Mouse (Mus musculus) midbrain, embryonic 10.5 days (tissue): ENCODE results near the gene Zc2hc1c. TPM values are rescaled to one million over a fixed set of nuclear protein-coding genes. Genes with fewer than 3 reads are reported as not detected.
A peak's percentile ranks its signal among the peaks of the same experiment; 100 is the strongest.

ENCODE experiments used
- DNase-seq: peaks from one replicate; pipeline ENCODE4 v3.0.0-alpha.2; 2017; ENCODE audit warnings: low spot score
- H3K27ac ChIP-seq: fragments of 300-500 bp; sonication (generic); replicated peaks from 2 replicates; pipeline ENCODE4 v1.5.1; 2016; ENCODE audit warnings: mild to moderate bottlenecking
- H3K27me3 ChIP-seq: fragments of 300-500 bp; sonication (generic); 2 replicates; pipeline ENCODE4 v1.6.1; 2016; ENCODE audit warnings: low read depth, mild to moderate bottlenecking; ENCODE audit not compliant: poor library complexity, severe bottlenecking
- H3K36me3 ChIP-seq: fragments of 300-500 bp; sonication (generic); 2 replicates; pipeline ENCODE4 v1.6.1; 2016; ENCODE audit warnings: mild to moderate bottlenecking, moderate library complexity
- H3K4me1 ChIP-seq: fragments of 300-500 bp; sonication (generic); 2 replicates; pipeline ENCODE4 v1.6.1; 2016
- H3K4me3 ChIP-seq: fragments of 300-500 bp; sonication (generic); 2 replicates; pipeline ENCODE4 v1.5.1; 2016; ENCODE audit warnings: mild to moderate bottlenecking, moderate library complexity
- H3K9me3 ChIP-seq: fragments of 300-500 bp; sonication (generic); replicated peaks from 2 replicates; pipeline ENCODE4 v1.6.1; 2016; ENCODE audit warnings: mild to moderate bottlenecking
- WGBS: fragments of 180-500 bp; shearing (Covaris S2); methylation state at CpG from one replicate; pipeline ENCODE4 v1.1.7; 2016; 5-methylcytosine and 5-hydroxymethylcytosine counted together
- polyA plus RNA-seq: library from polyadenylated mRNA; unstranded; fragments of >200 nt; fragmentation: Nextera tagmentation; extraction: Ambion mirVana; gene quantifications from 2 replicates; pipeline ENCODE4 v1.2.1, GENCODE M21; 2016

The Zc2hc1c gene
- polyA plus RNA-seq, result 1.2 and 1.5 TPM in 2 replicates

GRCm38 (mm10) chr12:85288486-85289156, at the start of gene Zc2hc1c:
Gene Zc2hc1c (plus strand): TSS chr12:85288591.
- Histone ChIP-seq H3K27me3 (peaks cover 28% of the 10 kb centered on the region), H3K4me3 (peak within 1 kb of the TSS; percentile 65), H3K9me3 (no peaks in the 10 kb centered on the region), H3K27ac (peak within 1 kb of the TSS; percentile 81), H3K4me1 (peaks cover 22% of the 10 kb centered on the region), H3K36me3 (no peaks in the 10 kb centered on the region)
- DNase-seq, result peak; percentile 94
- 2% methylated on average over 31 of the region's 31 CpGs for WGBS

GRCm38 (mm10) chr12:85252083-85252482, 36.3 kb upstream of the Zc2hc1c start:
- H3K4me3 ChIP-seq, result no peak overlapping the region
- 88% methylated on average over 3 of the region's 3 CpGs for WGBS
- H3K36me3 ChIP-seq, result peaks cover 12% of the 10 kb centered on the region; the same call in 1 of the 2 replicates
- H3K4me1 ChIP-seq, result 0 out of 2 replicates have a peak, but pooled peaks cover 4% of the 10 kb centered on the region
- H3K9me3 ChIP-seq, result no peaks in the 10 kb centered on the region; the same call in 1 of the 2 replicates
- DNase-seq, result no peak
- H3K27ac ChIP-seq, result no peak overlapping the region
- H3K27me3 ChIP-seq, result no peaks in the 10 kb centered on the region

- no peaks in the 10 kb centered on the region for H3K4me1 ChIP-seq
- no peak for DNase-seq
- 77% methylated on average over 7 of the region's 7 CpGs for WGBS
- no peak overlapping the region for H3K4me3 ChIP-seq
- H3K27ac ChIP-seq, result no peak overlapping the region
- H3K27me3 ChIP-seq, result no peaks in the 10 kb centered on the region
- H3K36me3 ChIP-seq, result 0 out of 2 replicates have a peak, but pooled peaks cover 3% of the 10 kb centered on the region
- H3K9me3 ChIP-seq, result no peaks in the 10 kb centered on the region
Measured at GRCm38 (mm10) chr12:85256074-85256751, 32.2 kb upstream of the Zc2hc1c start.

- DNase-seq, result no peak
- 87% methylated on average over 7 of the region's 7 CpGs for WGBS
- Histone ChIP-seq H3K27ac (no peak overlapping the region), H3K36me3 (0 out of 2 replicates have a peak, but pooled peaks cover 3% of the 10 kb centered on the region), H3K9me3 (no peaks in the 10 kb centered on the region), H3K4me3 (no peak overlapping the region), H3K27me3 (no peaks in the 10 kb centered on the region), H3K4me1 (no peaks in the 10 kb centered on the region)
Measured at GRCm38 (mm10) chr12:85257008-85257639, 31.3 kb upstream of the Zc2hc1c start.

GRCm38 (mm10) chr12:85262489-85262888, 25.9 kb upstream of the Zc2hc1c start:
- Histone ChIP-seq H3K4me3 (no peak overlapping the region), H3K4me1 (no peaks in the 10 kb centered on the region), H3K27me3 (no peaks in the 10 kb centered on the region), H3K9me3 (no peaks in the 10 kb centered on the region), H3K27ac (no peak overlapping the region), H3K36me3 (0 out of 2 replicates have a peak, but pooled peaks cover 6% of the 10 kb centered on the region)
- no peak for DNase-seq
- WGBS, result 71% methylated on average over 10 of the region's 10 CpGs

DNA sequence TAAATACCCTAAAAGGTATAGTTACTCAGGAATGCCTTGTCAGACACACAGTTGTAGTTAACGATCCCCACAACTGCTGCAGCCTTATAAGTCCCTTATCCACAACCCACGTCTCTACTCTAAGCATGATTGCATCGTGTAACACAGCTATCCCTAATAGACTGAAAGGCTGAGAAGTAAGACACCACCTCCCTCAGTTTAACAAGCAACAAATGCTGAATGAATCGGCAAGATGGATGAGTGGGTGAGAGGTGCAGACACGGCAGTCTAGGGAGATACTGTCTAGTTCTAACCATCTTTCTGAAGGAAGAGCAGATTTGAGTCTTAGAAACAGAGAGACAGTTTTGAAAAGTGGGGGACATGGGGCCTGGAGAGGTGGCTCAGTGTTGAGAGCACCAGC, 25.2 kb upstream of the Zc2hc1c start:
- 89% methylated on average over 5 of the region's 5 CpGs for WGBS
- Histone ChIP-seq H3K9me3 (no peaks in the 10 kb centered on the region; the same call in 1 of the 2 replicates), H3K4me3 (no peak overlapping the region), H3K27ac (no peak overlapping the region), H3K4me1 (no peaks in the 10 kb centered on the region), H3K27me3 (no peaks in the 10 kb centered on the region), H3K36me3 (peaks cover 9% of the 10 kb centered on the region; the same call in 1 of the 2 replicates)
- DNase-seq, result no peak

GRCm38 (mm10) chr12:85264531-85264930, 23.9 kb upstream of the Zc2hc1c start:
- no peak overlapping the region for H3K4me3 ChIP-seq
- no peaks in the 10 kb centered on the region for H3K27me3 ChIP-seq
- DNase-seq, result no peak
- no peaks in the 10 kb centered on the region for H3K4me1 ChIP-seq
- 94% methylated on average over 8 of the region's 8 CpGs for WGBS
- H3K36me3 ChIP-seq, result peaks cover 17% of the 10 kb centered on the region; the same call in 1 of the 2 replicates
- no peak overlapping the region for H3K27ac ChIP-seq
- no peaks in the 10 kb centered on the region; the same call in 1 of the 2 replicates for H3K9me3 ChIP-seq

DNA sequence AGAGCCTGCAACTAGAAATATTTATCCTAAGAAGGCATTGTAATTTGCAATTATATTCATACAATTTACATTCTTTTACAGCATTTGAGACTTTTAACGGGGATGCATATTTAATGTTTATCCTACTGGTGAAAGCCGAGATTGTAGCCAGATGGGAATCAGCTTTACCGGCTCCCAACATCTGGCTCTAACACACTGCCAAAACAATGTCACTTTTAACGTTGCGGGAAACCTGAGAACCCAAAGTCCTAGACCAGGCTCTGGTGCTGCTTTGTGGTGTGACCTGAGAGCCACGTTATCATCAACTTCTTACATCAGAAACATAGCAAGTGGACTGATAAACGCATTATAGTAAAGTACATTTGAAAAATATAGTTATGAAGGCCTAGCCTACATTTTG, 23.5 kb upstream of the Zc2hc1c start:
- H3K36me3 ChIP-seq, result peaks cover 17% of the 10 kb centered on the region; the same call in 1 of the 2 replicates
- H3K9me3 ChIP-seq, result no peaks in the 10 kb centered on the region; the same call in 1 of the 2 replicates
- WGBS, result 71% methylated on average over 7 of the region's 7 CpGs
- no peak for DNase-seq
- peaks cover 2% of the 10 kb centered on the region for H3K4me1 ChIP-seq
- no peaks in the 10 kb centered on the region for H3K27me3 ChIP-seq
- no peak overlapping the region for H3K4me3 ChIP-seq
- H3K27ac ChIP-seq, result no peak overlapping the region

GRCm38 (mm10) chr12:85266248-85266647, 22.1 kb upstream of the Zc2hc1c start:
- DNase-seq, result no peak
- H3K27me3 ChIP-seq, result no peaks in the 10 kb centered on the region
- H3K4me1 ChIP-seq, result peaks cover 11% of the 10 kb centered on the region
- no peak overlapping the region for H3K4me3 ChIP-seq
- no peaks in the 10 kb centered on the region; the same call in 1 of the 2 replicates for H3K9me3 ChIP-seq
- no peak overlapping the region for H3K27ac ChIP-seq
- WGBS, result 95% methylated on average over 3 of the region's 3 CpGs
- peaks cover 15% of the 10 kb centered on the region; the same call in 1 of the 2 replicates for H3K36me3 ChIP-seq

- 63% methylated on average over 3 of the region's 3 CpGs for WGBS
- peak overlapping the region; percentile 92 for H3K27ac ChIP-seq
- DNase-seq, result no peak
- peaks cover 24% of the 10 kb centered on the region for H3K36me3 ChIP-seq
- H3K4me3 ChIP-seq, result peak overlapping the region; percentile 67
- no peaks in the 10 kb centered on the region; the same call in 1 of the 2 replicates for H3K9me3 ChIP-seq
- H3K4me1 ChIP-seq, result peaks cover 11% of the 10 kb centered on the region
- H3K27me3 ChIP-seq, result no peaks in the 10 kb centered on the region
Measured at GRCm38 (mm10) chr12:85269821-85270220, 18.6 kb upstream of the Zc2hc1c start.

GRCm38 (mm10) chr12:85270319-85270718, 18.1 kb upstream of the Zc2hc1c start, which contains the start of gene Mlh3:
Gene Mlh3 (minus strand): TSS chr12:85270599.
- H3K4me1 ChIP-seq, result peaks cover 11% of the 10 kb centered on the region
- H3K9me3 ChIP-seq, result no peaks in the 10 kb centered on the region; the same call in 1 of the 2 replicates
- H3K27ac ChIP-seq, result peak within 1 kb of the TSS; percentile 92
- WGBS, result under 1% methylated on average over 35 of the region's 35 CpGs
- peak; percentile 83 for DNase-seq
- H3K4me3 ChIP-seq, result peak within 1 kb of the TSS; percentile 67
- H3K36me3 ChIP-seq, result peaks cover 27% of the 10 kb centered on the region
- H3K27me3 ChIP-seq, result no peaks in the 10 kb centered on the region

DNA sequence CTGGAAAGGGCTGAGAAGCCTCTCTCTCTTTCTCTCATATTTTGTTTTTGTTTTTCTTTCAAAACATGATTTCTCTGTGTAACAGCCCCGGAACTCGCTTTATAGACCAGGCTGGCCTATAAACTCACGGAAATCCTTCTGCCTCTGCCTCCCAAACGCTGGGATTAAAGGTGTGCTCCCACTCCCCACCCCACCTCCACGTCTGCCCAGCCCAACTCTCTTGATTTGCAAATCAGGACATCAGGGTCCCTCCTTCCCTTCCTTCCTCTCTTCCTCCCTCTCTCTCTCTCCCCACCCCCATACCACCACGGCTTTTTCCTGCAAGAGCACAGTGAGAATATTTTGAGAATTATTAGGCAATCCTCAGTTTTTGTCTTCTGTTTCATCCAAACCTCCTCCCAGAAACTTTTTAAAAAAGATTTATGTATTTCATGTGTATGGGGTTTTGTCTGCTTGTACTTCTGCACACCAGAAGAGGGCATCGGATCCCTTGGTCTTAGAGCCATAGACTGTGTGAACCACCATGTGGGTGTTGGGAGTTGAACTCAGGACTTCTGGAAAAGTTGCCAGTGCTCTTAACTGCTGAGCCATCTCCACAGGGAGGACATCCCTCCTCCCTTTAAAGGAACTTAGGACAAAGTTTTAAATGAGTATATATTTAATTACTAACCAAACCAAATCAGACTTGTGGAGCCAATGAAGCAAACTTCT, 17.1 kb upstream of the Zc2hc1c start:
- Histone ChIP-seq H3K4me1 (peaks cover 11% of the 10 kb centered on the region), H3K4me3 (no peak overlapping the region), H3K9me3 (no peaks in the 10 kb centered on the region; the same call in 1 of the 2 replicates), H3K36me3 (peaks cover 35% of the 10 kb centered on the region), H3K27me3 (no peaks in the 10 kb centered on the region), H3K27ac (no peak overlapping the region)
- no peak for DNase-seq
- WGBS, result 74% methylated on average over 7 of the region's 7 CpGs
